Mouse (Mus musculus) cortical plate, adult 2 months (tissue): ENCODE measurements at regions not wholly inside any gene's neighbourhood (a gene's known extent, or its start where the extent isn't known, plus 50 kb on each side); places are given as distances from the start of the nearest gene placed in this dataset.

ENCODE experiments used
- H3K27ac ChIP-seq: fragments of 200-500 bp; 2 replicates; pipeline ENCODE4 v1.5.1; 2012; ENCODE audit warnings: low read length, control low read depth, inconsistent platforms; ENCODE audit not compliant: insufficient read depth
- H3K4me1 ChIP-seq: fragments of 200-500 bp; 2 replicates; pipeline ENCODE4 v1.6.1; 2011; ENCODE audit warnings: low read length; ENCODE audit not compliant: control insufficient read depth, insufficient read depth
- H3K4me3 ChIP-seq: fragments of 200-500 bp; 2 replicates; pipeline ENCODE4 v1.5.1; 2011; ENCODE audit warnings: mild to moderate bottlenecking, low read length, control low read depth; ENCODE audit not compliant: insufficient read depth
- CTCF ChIP-seq: fragments of 200-500 bp; IDR thresholded peaks from 2 replicates; pipeline ENCODE4 v1.5.1; 2011; ENCODE audit warnings: mild to moderate bottlenecking, control low read depth, low read length; ENCODE audit not compliant: insufficient read depth; ENCODE audit errors: extremely low read depth
- POLR2A ChIP-seq: fragments of 200-500 bp; IDR thresholded peaks from 2 replicates; pipeline ENCODE4 v1.6.1; 2011; ENCODE audit warnings: mild to moderate bottlenecking, low read length, control low read depth; ENCODE audit not compliant: insufficient read depth; ENCODE audit errors: extremely low read depth

DNA sequence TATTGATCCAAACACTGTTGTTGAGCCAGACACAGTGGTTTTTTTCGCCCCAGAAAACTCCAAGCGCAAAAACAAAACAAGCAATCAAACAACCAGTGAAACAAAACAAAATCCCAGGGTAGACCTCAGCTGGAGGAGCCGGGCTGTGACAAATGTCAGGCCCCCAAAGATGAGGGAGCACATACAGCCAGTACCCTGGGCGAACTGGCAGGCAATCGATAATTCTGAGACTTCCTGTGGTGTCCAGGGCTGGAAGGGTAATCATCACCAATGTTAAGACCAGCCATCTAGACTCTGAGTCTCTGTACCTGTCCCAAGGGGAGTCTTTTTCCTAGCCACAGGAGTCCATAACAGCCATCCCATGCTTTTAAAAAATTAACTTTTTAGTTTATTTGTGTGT, 80.6 kb downstream of the Mtx3 start:
- H3K4me1 ChIP-seq: no peaks in the 10 kb centered on the region
- H3K27ac ChIP-seq: no peak overlapping the region
- TF ChIP-seq CTCF: no peak
- no peak for TF ChIP-seq POLR2A
- H3K4me3 ChIP-seq: no peak overlapping the region

- no peak overlapping the region for H3K27ac ChIP-seq
- no peak for TF ChIP-seq CTCF
- TF ChIP-seq POLR2A: no peak
- no peaks in the 10 kb centered on the region for H3K4me1 ChIP-seq
- no peak overlapping the region for H3K4me3 ChIP-seq
These were observed 84.0 kb downstream of the Mtx3 start for GRCm38 (mm10) chr13:92928551-92928950.

GRCm38 (mm10) chr13:92931696-92932095, 87.1 kb downstream of the Mtx3 start:
- Histone ChIP-seq H3K4me1 (no peaks in the 10 kb centered on the region), H3K4me3 (no peak overlapping the region), H3K27ac (no peak overlapping the region)
- TF ChIP-seq POLR2A: no peak
- no peak for TF ChIP-seq CTCF

- Histone ChIP-seq H3K4me3 (no peak overlapping the region), H3K27ac (no peak overlapping the region), H3K4me1 (no peaks in the 10 kb centered on the region)
- TF ChIP-seq POLR2A: no peak
- TF ChIP-seq CTCF: no peak
These were observed 94.5 kb downstream of the Mtx3 start for GRCm38 (mm10) chr13:92939032-92939431.

DNA sequence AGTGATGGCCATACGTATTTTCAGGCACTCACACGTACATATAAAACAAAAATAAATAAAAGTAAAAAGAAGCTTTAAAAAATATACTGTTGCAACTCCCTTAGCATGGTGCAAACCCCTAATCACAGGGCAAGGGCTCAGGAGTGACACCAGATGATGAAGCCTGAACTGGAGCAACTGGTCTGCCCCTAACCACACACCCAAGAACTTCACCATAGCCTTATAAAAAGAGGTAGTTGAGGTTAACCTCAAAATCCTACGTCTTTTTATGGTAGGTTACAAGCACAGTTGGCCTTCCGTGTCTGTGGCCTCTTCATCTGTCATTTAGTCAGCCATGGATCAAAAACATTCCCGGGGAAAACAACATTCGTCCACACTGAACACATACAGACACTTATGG, 96.0 kb downstream of the Mtx3 start:
- TF ChIP-seq CTCF (no peak), POLR2A (no peak)

GRCm38 (mm10) chr13:92948560-92948959, 104.0 kb downstream of the Mtx3 start:
- no peak overlapping the region for H3K27ac ChIP-seq
- H3K4me3 ChIP-seq: no peak overlapping the region
- TF ChIP-seq POLR2A (no peak), CTCF (no peak)
- H3K4me1 ChIP-seq: no peaks in the 10 kb centered on the region

More for the DNA sequence above, 96.0 kb downstream of the Mtx3 start:
- H3K4me3 ChIP-seq: no peak overlapping the region
- no peak overlapping the region for H3K27ac ChIP-seq
- H3K4me1 ChIP-seq: no peaks in the 10 kb centered on the region

DNA sequence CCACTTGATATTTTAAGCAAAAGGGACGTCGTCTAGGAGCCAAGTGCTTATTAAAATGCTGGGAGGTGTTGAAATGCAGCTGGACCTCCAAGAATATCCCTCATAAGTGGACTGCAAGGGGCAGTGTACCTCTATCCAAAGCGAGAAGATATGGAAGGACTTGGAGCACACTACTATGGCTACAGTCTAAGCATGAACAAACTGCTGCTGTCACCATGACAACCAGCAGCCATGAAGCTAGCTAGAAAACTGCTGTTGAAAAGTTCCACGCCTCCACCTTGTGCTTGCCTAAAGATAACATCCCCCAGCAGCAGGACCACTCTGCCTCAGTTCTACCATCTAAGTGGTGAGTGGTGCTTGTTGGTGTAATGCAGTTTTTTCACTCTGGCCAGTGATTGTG, 115.5 kb downstream of the Mtx3 start:
- Histone ChIP-seq H3K4me1 (peaks cover 1% of the 10 kb centered on the region; the same call in 1 of the 2 replicates), H3K27ac (no peak overlapping the region), H3K4me3 (no peak overlapping the region)
- no peak for TF ChIP-seq POLR2A
- TF ChIP-seq CTCF: no peak

DNA sequence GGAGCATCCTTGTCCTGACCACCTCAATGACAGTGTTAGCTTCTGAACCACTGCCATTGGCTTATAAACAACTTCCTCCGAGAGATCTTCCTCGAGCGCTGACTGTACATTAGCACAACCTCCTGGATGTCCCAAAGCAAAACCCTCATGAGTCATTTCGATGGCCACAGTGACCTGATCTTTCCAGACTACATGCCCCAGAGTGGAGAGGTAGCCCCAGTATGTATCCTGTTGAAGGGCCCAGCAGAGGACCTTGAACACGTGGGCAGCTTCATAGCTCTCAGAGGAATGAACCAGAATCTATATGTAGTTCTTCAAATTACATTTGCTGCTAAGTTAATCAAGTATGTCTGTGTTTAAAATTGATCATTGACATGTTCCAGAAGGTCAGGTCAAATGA, 118.1 kb downstream of the Mtx3 start:
- no peak overlapping the region for H3K27ac ChIP-seq
- TF ChIP-seq POLR2A: no peak
- H3K4me3 ChIP-seq: no peak overlapping the region
- H3K4me1 ChIP-seq: peaks cover 1% of the 10 kb centered on the region; the same call in 1 of the 2 replicates

DNA sequence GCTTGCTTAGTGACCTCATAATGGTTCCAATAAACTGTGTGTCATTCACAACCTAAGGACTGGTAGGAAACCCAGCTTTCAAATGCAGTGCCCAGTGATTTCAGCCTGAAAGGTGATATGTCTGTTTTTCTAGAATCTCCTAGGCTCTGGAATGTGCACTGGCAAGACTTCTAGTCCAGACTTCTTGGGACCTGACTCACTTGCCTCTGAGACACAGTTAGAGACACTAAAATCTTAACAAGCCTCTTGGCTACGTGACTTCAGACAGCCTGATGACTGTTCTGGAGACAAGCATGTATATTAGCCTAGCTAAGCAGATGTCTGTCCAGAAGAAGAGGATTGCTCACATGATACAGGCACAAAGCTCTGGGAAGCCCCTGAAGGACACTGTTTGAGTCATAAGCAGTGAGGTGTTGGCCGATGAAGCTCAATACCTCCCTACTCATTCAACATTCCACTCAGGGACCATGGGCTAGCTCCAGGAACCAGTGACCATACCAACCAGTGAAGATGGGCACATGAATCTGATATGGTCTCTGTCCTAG, 118.9 kb downstream of the Mtx3 start:
- H3K27ac ChIP-seq: no peak overlapping the region
- TF ChIP-seq CTCF: no peak
- no peak for TF ChIP-seq POLR2A
- H3K4me3 ChIP-seq: no peak overlapping the region
- peaks cover 1% of the 10 kb centered on the region; the same call in 1 of the 2 replicates for H3K4me1 ChIP-seq

DNA sequence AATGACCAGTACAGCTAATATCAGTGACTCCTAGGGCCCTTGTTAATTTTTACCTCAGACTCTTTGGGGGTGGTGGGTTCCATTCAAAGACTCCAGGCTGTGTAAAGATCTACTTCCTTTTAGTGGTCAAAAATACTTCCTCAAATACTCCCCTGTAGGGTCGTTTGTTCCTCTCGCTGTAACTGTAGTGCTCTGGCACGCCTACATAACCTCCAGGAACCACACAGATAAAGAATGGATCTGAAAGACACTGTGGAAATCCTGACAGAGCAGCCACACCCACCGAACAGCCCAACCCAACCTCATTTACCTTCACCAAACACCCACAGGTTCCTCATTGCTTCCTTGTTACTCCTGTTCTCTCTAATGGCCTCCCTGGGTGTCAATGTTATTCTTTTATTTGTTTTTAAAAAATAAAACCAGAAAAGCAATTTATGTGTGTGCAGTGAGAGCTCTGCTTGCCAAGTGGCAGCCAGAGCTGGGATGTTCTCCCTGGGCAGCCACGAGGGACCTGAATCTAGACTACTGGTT, 119.7 kb downstream of the Mtx3 start:
- no peak overlapping the region for H3K27ac ChIP-seq
- TF ChIP-seq POLR2A (no peak), CTCF (no peak)
- H3K4me1 ChIP-seq: 0 out of 2 replicates have a peak, but pooled peaks cover 1% of the 10 kb centered on the region
- H3K4me3 ChIP-seq: no peak overlapping the region
